Mouse (Mus musculus) liver, embryonic 15.5 days (tissue): ENCODE measurements at regions not wholly inside any gene's neighbourhood (a gene's known extent, or its start where the extent isn't known, plus 50 kb on each side); places are given as distances from the start of the nearest gene placed in this dataset.

ENCODE experiments used
- ATAC-seq: fragments of 200-750 bp; cut with Nextera tagmentation; 2 replicates; pipeline ENCODE4 v1.8.0; 2017; ENCODE audit warnings: moderate number of reproducible peaks, mild to moderate bottlenecking, moderate library complexity; ENCODE audit not compliant: insufficient read depth
- H3K27ac ChIP-seq: fragments of 300-500 bp; sonication (generic); replicated peaks from 2 replicates; pipeline ENCODE4 v1.5.1; 2015; ENCODE audit warnings: mild to moderate bottlenecking, inconsistent platforms
- H3K27me3 ChIP-seq: fragments of 300-500 bp; sonication (generic); 2 replicates; pipeline ENCODE4 v1.6.1; 2015; ENCODE audit warnings: mild to moderate bottlenecking, inconsistent platforms
- H3K36me3 ChIP-seq: fragments of 300-500 bp; sonication (generic); replicated peaks from 2 replicates; pipeline ENCODE4 v1.6.1; 2015; ENCODE audit warnings: moderate library complexity, mild to moderate bottlenecking, inconsistent platforms
- H3K4me1 ChIP-seq: fragments of 300-500 bp; sonication (generic); replicated peaks from 2 replicates; pipeline ENCODE4 v1.6.1; 2015; ENCODE audit warnings: inconsistent platforms
- H3K4me2 ChIP-seq: fragments of 300-500 bp; sonication (generic); 2 replicates; pipeline ENCODE4 v1.6.1; 2015; ENCODE audit warnings: moderate library complexity, mild to moderate bottlenecking, inconsistent platforms
- H3K4me3 ChIP-seq: fragments of 300-500 bp; sonication (generic); replicated peaks from 2 replicates; pipeline ENCODE4 v1.5.1; 2015; ENCODE audit warnings: mild to moderate bottlenecking, inconsistent platforms
- H3K9ac ChIP-seq: fragments of 300-500 bp; sonication (generic); 2 replicates; pipeline ENCODE4 v1.6.1; 2015; ENCODE audit warnings: moderate library complexity, mild to moderate bottlenecking, inconsistent platforms
- H3K9me3 ChIP-seq: fragments of 300-500 bp; sonication (generic); replicated peaks from 2 replicates; pipeline ENCODE4 v1.6.1; 2016; ENCODE audit warnings: inconsistent platforms
- WGBS: fragments of 180-500 bp; shearing (Covaris S2); methylation state at CpG from one replicate; pipeline ENCODE4 v1.1.7; 2015; ENCODE audit warnings: mixed read lengths; ENCODE audit not compliant: insufficient replicate concordance; 5-methylcytosine and 5-hydroxymethylcytosine counted together

GRCm38 (mm10) chr17:64454736-64455135, 123.0 kb upstream of the Pja2 start:
- Histone ChIP-seq H3K27me3 (no peaks in the 10 kb centered on the region), H3K27ac (no peak overlapping the region), H3K9me3 (no peaks in the 10 kb centered on the region), H3K4me2 (no peak overlapping the region), H3K4me1 (no peaks in the 10 kb centered on the region), H3K36me3 (no peaks in the 10 kb centered on the region), H3K4me3 (no peak overlapping the region), H3K9ac (no peak overlapping the region)
- WGBS, result 57% methylated on average over 2 of the region's 2 CpGs
- ATAC-seq, result no peak

GRCm38 (mm10) chr17:64466273-64466672, 134.3 kb upstream of the Man2a1 start:
- Histone ChIP-seq H3K36me3 (no peaks in the 10 kb centered on the region), H3K27me3 (no peaks in the 10 kb centered on the region), H3K9ac (no peak overlapping the region), H3K9me3 (no peaks in the 10 kb centered on the region), H3K4me1 (no peaks in the 10 kb centered on the region), H3K4me2 (no peak overlapping the region), H3K27ac (no peak overlapping the region), H3K4me3 (no peak overlapping the region)
- WGBS, result 65% methylated on average over 7 of the region's 7 CpGs
- ATAC-seq, result peak; percentile 67; the same call in 1 of the 2 replicates

GRCm38 (mm10) chr17:64466746-64467145, 133.8 kb upstream of the Man2a1 start:
- H3K36me3 ChIP-seq, result no peaks in the 10 kb centered on the region
- H3K4me3 ChIP-seq, result no peak overlapping the region
- no peaks in the 10 kb centered on the region for H3K27me3 ChIP-seq
- 74% methylated on average over 9 of the region's 9 CpGs for WGBS
- no peaks in the 10 kb centered on the region for H3K9me3 ChIP-seq
- H3K9ac ChIP-seq, result no peak overlapping the region
- peak; percentile 60; the same call in 1 of the 2 replicates for ATAC-seq
- no peaks in the 10 kb centered on the region for H3K4me1 ChIP-seq
- H3K27ac ChIP-seq, result 0 out of 2 replicates have a peak overlapping the region, but pooled peaks have one; percentile 6
- no peak overlapping the region for H3K4me2 ChIP-seq

- Histone ChIP-seq H3K4me3 (no peak overlapping the region), H3K36me3 (no peaks in the 10 kb centered on the region), H3K9me3 (no peaks in the 10 kb centered on the region), H3K4me1 (no peaks in the 10 kb centered on the region), H3K9ac (no peak overlapping the region), H3K27ac (0 out of 2 replicates have a peak overlapping the region, but pooled peaks have one; percentile 6), H3K27me3 (no peaks in the 10 kb centered on the region), H3K4me2 (no peak overlapping the region)
- WGBS, result 63% methylated on average over 10 of the region's 12 CpGs
- no peak for ATAC-seq
Observed at GRCm38 (mm10) chr17:64467297-64467696, 133.2 kb upstream of the Man2a1 start.

GRCm38 (mm10) chr17:64469754-64470400, 130.7 kb upstream of the Man2a1 start:
- Histone ChIP-seq H3K36me3 (no peaks in the 10 kb centered on the region), H3K27ac (no peak overlapping the region), H3K4me2 (no peak overlapping the region), H3K27me3 (no peaks in the 10 kb centered on the region), H3K9me3 (no peaks in the 10 kb centered on the region), H3K4me1 (no peaks in the 10 kb centered on the region), H3K4me3 (no peak overlapping the region), H3K9ac (no peak overlapping the region)
- WGBS, result 47% methylated on average over 12 of the region's 12 CpGs
- no peak for ATAC-seq

- Histone ChIP-seq H3K27me3 (no peaks in the 10 kb centered on the region), H3K9me3 (no peaks in the 10 kb centered on the region), H3K4me1 (0 out of 2 replicates have a peak, but pooled peaks cover 3% of the 10 kb centered on the region), H3K27ac (no peak overlapping the region), H3K36me3 (no peaks in the 10 kb centered on the region), H3K9ac (no peak overlapping the region), H3K4me2 (no peak overlapping the region), H3K4me3 (no peak overlapping the region)
- WGBS, result 17% methylated on average over 1 of the region's 1 CpGs
- ATAC-seq, result 0 out of 2 replicates have a peak, but pooled peaks have one; percentile 42
Observed at GRCm38 (mm10) chr17:64480607-64481038, 119.9 kb upstream of the Man2a1 start.

GRCm38 (mm10) chr17:64484835-64485234, 115.7 kb upstream of the Man2a1 start:
- 56% methylated on average over 4 of the region's 4 CpGs for WGBS
- no peak overlapping the region for H3K4me2 ChIP-seq
- H3K27ac ChIP-seq, result no peak overlapping the region
- H3K27me3 ChIP-seq, result no peaks in the 10 kb centered on the region
- no peaks in the 10 kb centered on the region for H3K36me3 ChIP-seq
- peaks cover 3% of the 10 kb centered on the region; the same call in 1 of the 2 replicates for H3K4me1 ChIP-seq
- ATAC-seq, result no peak
- no peaks in the 10 kb centered on the region for H3K9me3 ChIP-seq
- H3K9ac ChIP-seq, result no peak overlapping the region
- H3K4me3 ChIP-seq, result no peak overlapping the region

GRCm38 (mm10) chr17:64489769-64490335, 110.7 kb upstream of the Man2a1 start:
- no peaks in the 10 kb centered on the region; the same call in 1 of the 2 replicates for H3K4me1 ChIP-seq
- H3K36me3 ChIP-seq, result no peaks in the 10 kb centered on the region
- H3K4me3 ChIP-seq, result no peak overlapping the region
- H3K9ac ChIP-seq, result no peak overlapping the region
- H3K27me3 ChIP-seq, result no peaks in the 10 kb centered on the region
- H3K9me3 ChIP-seq, result no peaks in the 10 kb centered on the region
- ATAC-seq, result 0 out of 2 replicates have a peak, but pooled peaks have one; percentile 28
- no peak overlapping the region for H3K27ac ChIP-seq
- no peak overlapping the region for H3K4me2 ChIP-seq
- WGBS, result 19% methylated on average over 2 of the region's 2 CpGs

GRCm38 (mm10) chr17:64490664-64491063, 109.9 kb upstream of the Man2a1 start:
- Histone ChIP-seq H3K27ac (no peak overlapping the region), H3K4me2 (no peak overlapping the region), H3K27me3 (no peaks in the 10 kb centered on the region), H3K4me3 (no peak overlapping the region), H3K9ac (no peak overlapping the region), H3K4me1 (no peaks in the 10 kb centered on the region; the same call in 1 of the 2 replicates), H3K36me3 (no peaks in the 10 kb centered on the region), H3K9me3 (no peaks in the 10 kb centered on the region)
- ATAC-seq, result no peak
- WGBS, result 56% methylated on average over 7 of the region's 7 CpGs

- H3K4me2 ChIP-seq, result no peak overlapping the region; the same call in 1 of the 2 replicates
- 30% methylated on average over 10 of the region's 10 CpGs for WGBS
- no peaks in the 10 kb centered on the region for H3K27me3 ChIP-seq
- H3K4me1 ChIP-seq, result no peaks in the 10 kb centered on the region; the same call in 1 of the 2 replicates
- H3K27ac ChIP-seq, result no peak overlapping the region
- ATAC-seq, result peak; percentile 34
- no peaks in the 10 kb centered on the region for H3K9me3 ChIP-seq
- no peak overlapping the region for H3K9ac ChIP-seq
- no peaks in the 10 kb centered on the region for H3K36me3 ChIP-seq
- no peak overlapping the region for H3K4me3 ChIP-seq
Observed at GRCm38 (mm10) chr17:64491922-64492353, 108.6 kb upstream of the Man2a1 start.

- Histone ChIP-seq H3K27me3 (no peaks in the 10 kb centered on the region), H3K4me3 (no peak overlapping the region), H3K4me1 (no peaks in the 10 kb centered on the region; the same call in 1 of the 2 replicates), H3K4me2 (peak overlapping the region; percentile 13; the same call in 1 of the 2 replicates), H3K9ac (no peak overlapping the region), H3K27ac (no peak overlapping the region), H3K9me3 (no peaks in the 10 kb centered on the region), H3K36me3 (no peaks in the 10 kb centered on the region)
- ATAC-seq, result no peak
- WGBS, result 41% methylated on average over 7 of the region's 9 CpGs
Observed at GRCm38 (mm10) chr17:64492614-64493269, 107.8 kb upstream of the Man2a1 start.
